Mouse (Mus musculus) frontal cortex, postnatal 14 days (tissue): Measurements from ENCODE around the gene Sept9.
"Not testable (repeated sequence)": the region's sequence is repeated elsewhere in the genome, so short reads cannot be mapped to it uniquely, and the experiment has no call there.

ENCODE experiments used
- DNase-seq, 2 experiments: peaks; one replicate each; pipeline ENCODE4 v3.0.0; 2022; ENCODE audit warnings: low spot score in 2 of 2

Sept9 gene

GRCm38 (mm10) chr11:117313446-117313845, 114.0 kb downstream of the Sept9 start:
- no peak for DNase-seq

GRCm38 (mm10) chr11:117314026-117314425, 114.6 kb downstream of the Sept9 start:
- DNase-seq, result no peak

- no peak for DNase-seq
Observed at GRCm38 (mm10) chr11:117314520-117314919, 115.1 kb downstream of the Sept9 start.

GRCm38 (mm10) chr11:117315309-117315708, 115.8 kb downstream of the Sept9 start:
- no peak for DNase-seq

- no peak for DNase-seq
Observed at GRCm38 (mm10) chr11:117316441-117317331, 117.2 kb downstream of the Sept9 start.

GRCm38 (mm10) chr11:117317429-117318101, 118.1 kb downstream of the Sept9 start:
- peak in 1 of 2 experiments; percentile 51 for DNase-seq

- DNase-seq, result no peak
Observed at GRCm38 (mm10) chr11:117318202-117318601, 118.7 kb downstream of the Sept9 start.

GRCm38 (mm10) chr11:117318731-117319542, 119.5 kb downstream of the Sept9 start:
- DNase-seq, result no peak

GRCm38 (mm10) chr11:117319543-117320335, 120.3 kb downstream of the Sept9 start:
- no peak for DNase-seq

- no peak for DNase-seq
Observed at GRCm38 (mm10) chr11:117320482-117320881, 121.0 kb downstream of the Sept9 start.

GRCm38 (mm10) chr11:117321311-117321971, 122.0 kb downstream of the Sept9 start:
- no peak for DNase-seq

- DNase-seq, result no peak
Observed at GRCm38 (mm10) chr11:117322311-117322710, 122.8 kb downstream of the Sept9 start.

- DNase-seq, result no peak
Observed at GRCm38 (mm10) chr11:117322730-117323579, 123.5 kb downstream of the Sept9 start.

GRCm38 (mm10) chr11:117323976-117324574, 124.6 kb downstream of the Sept9 start:
- DNase-seq, result no peak

GRCm38 (mm10) chr11:117324718-117325117, 125.3 kb downstream of the Sept9 start:
- DNase-seq, result not testable (repeated sequence)

- no peak for DNase-seq
Observed at GRCm38 (mm10) chr11:117325131-117325467, 125.6 kb downstream of the Sept9 start.

- no peak for DNase-seq
Observed at GRCm38 (mm10) chr11:117325468-117326139, 126.1 kb downstream of the Sept9 start.

- no peak for DNase-seq
Observed at GRCm38 (mm10) chr11:117326140-117326725, 126.8 kb downstream of the Sept9 start.
